Mouse (Mus musculus) myocyte (in vitro differentiated cells): Measurements from ENCODE around the gene Nrgn. TPM values are rescaled to one million over a fixed set of nuclear protein-coding genes. Genes with fewer than 3 reads are reported as not detected.

ENCODE experiments used
- H3K27me3 ChIP-seq: one replicate; pipeline ENCODE4 v1.6.1; 2011; ENCODE audit not compliant: control insufficient read depth, insufficient read depth, insufficient read length
- H3K36me3 ChIP-seq: one replicate; pipeline ENCODE4 v1.6.1; 2011; ENCODE audit not compliant: control insufficient read depth, insufficient read depth
- H3K4me2 ChIP-seq: one replicate; pipeline ENCODE4 v1.6.1; 2011; ENCODE audit warnings: low read depth, control low read depth
- H3K4me3 ChIP-seq: one replicate; pipeline ENCODE4 v1.5.1; 2011; ENCODE audit warnings: mild to moderate bottlenecking, control low read depth, moderate library complexity
- H3K79me2 ChIP-seq: one replicate; pipeline ENCODE4 v1.6.1; 2011; ENCODE audit not compliant: control insufficient read depth, insufficient read depth
- H3ac ChIP-seq: one replicate; pipeline ENCODE4 v1.6.1; 2011; ENCODE audit not compliant: control insufficient read depth, insufficient read length
- E2F4 ChIP-seq: IDR thresholded peaks from one replicate; pipeline ENCODE4 v1.6.1; 2011; ENCODE audit warnings: mild to moderate bottlenecking, control low read depth, moderate library complexity; ENCODE audit not compliant: insufficient read depth
- MAX ChIP-seq: IDR thresholded peaks from one replicate; pipeline ENCODE4 v1.6.1; 2011; ENCODE audit warnings: low read depth, mild to moderate bottlenecking, control low read depth
- MYOD1 ChIP-seq, 3 experiments: IDR thresholded peaks; one replicate each; pipeline ENCODE4 v1.6.1; 2011; ENCODE audit warnings: control low read depth in 2 of 3, low read depth in 2 of 3, mild to moderate bottlenecking in 2 of 3, moderate library complexity in 1 of 3; ENCODE audit not compliant: insufficient read length in 2 of 3, control insufficient read depth in 1 of 3
- MYOG ChIP-seq, 3 experiments: IDR thresholded peaks; one replicate each; pipeline ENCODE4 v1.6.1; 2011; ENCODE audit warnings: control low read depth in 2 of 3, low read depth in 2 of 3, mild to moderate bottlenecking in 2 of 3; ENCODE audit not compliant: insufficient read length in 2 of 3, control insufficient read depth in 1 of 3, insufficient read depth in 1 of 3
- POLR2A ChIP-seq: IDR thresholded peaks from one replicate; pipeline ENCODE4 v1.6.1; 2011; ENCODE audit warnings: low read depth, mild to moderate bottlenecking, control low read depth, moderate library complexity; ENCODE audit not compliant: insufficient read length
- POLR2AphosphoS2 ChIP-seq: IDR thresholded peaks from one replicate; pipeline ENCODE4 v1.6.1; 2011; ENCODE audit warnings: low read depth, control low read depth; ENCODE audit not compliant: insufficient read length
- REST ChIP-seq: IDR thresholded peaks from one replicate; pipeline ENCODE4 v1.6.1; 2011; ENCODE audit warnings: mild to moderate bottlenecking, control low read depth, moderate library complexity; ENCODE audit not compliant: insufficient read depth, insufficient read length
- TCF12 ChIP-seq: IDR thresholded peaks from one replicate; pipeline ENCODE4 v1.6.1; 2011; ENCODE audit warnings: mild to moderate bottlenecking, control low read depth; ENCODE audit not compliant: poor library complexity, insufficient read depth, severe bottlenecking
- TCF3 ChIP-seq: IDR thresholded peaks from one replicate; pipeline ENCODE4 v1.6.1; 2011; ENCODE audit warnings: low read depth, control low read depth; ENCODE audit not compliant: insufficient read length
- polyA plus RNA-seq: library from polyadenylated mRNA; unstranded; fragments of >200 nt; fragmentation: generic; extraction: Trizol; gene quantifications from one replicate; pipeline ENCODE4 v1.2.1, GENCODE M21; 2012; ENCODE audit warnings: missing spikeins

Gene Nrgn
- polyA plus RNA-seq, 1 experiment = 0.42 TPM

DNA sequence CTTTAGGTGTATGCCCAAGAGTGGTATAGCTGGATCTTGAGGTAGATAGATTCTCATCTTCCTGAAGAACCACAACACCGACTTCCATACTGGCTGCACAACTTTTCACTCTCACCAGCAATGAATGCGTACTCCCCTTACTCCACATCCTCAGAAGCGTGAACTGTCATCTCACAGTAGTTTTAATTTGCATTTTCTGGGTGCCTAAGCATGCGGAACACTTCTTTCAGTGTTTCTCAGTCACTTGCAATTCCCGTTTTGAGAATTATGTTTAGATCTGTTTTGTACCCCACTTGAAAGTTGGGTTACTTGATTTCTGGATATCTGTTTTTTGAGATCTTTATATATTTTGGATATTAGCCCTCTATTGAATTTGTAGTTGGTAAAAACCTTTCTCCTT, 30.9 kb upstream of the Nrgn start:
- Histone ChIP-seq H3K27me3 (peaks cover 14% of the 10 kb centered on the region), H3K4me2 (no peak overlapping the region), H3K79me2 (no peaks in the 10 kb centered on the region), H3ac (no peak overlapping the region), H3K36me3 (no peaks in the 10 kb centered on the region), H3K4me3 (no peak overlapping the region)
- TF ChIP-seq POLR2A (no peak), POLR2AphosphoS2 (no peak), MYOG (IDR thresholded peaks at IDR 0.05; ENCODE audit: control insufficient read depth in 1 of 3, insufficient read depth in 1 of 3, insufficient read length in 2 of 3, low read depth in 2 of 3) (no peak), MAX (no peak)

DNA sequence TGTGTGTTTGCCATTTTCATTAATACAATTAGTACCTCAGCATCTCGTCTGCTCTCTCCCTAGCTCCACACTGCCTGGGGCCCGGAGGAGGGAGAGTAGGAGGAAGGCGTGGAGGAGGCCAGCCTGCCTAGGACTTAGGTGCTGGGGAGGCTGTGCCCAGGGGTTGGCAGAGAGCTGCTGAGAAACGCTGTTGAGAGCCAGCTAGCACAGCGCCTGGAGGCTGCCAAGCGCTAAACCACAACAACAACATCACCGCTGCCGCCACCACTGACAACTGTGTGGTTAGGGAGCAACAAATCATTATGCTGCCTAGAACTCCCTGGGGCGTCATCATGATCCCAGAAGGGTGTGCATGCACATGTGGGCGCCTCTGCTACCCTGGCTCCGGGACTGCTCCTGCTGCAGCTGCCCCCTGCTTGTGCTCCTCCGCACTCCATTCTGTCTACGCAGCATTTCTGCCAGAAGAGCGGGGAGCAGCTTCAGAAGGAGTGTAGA, 23.8 kb upstream of the Nrgn start:
- Histone ChIP-seq H3K27me3 (peaks cover 24% of the 10 kb centered on the region), H3K4me2 (no peak overlapping the region)
- no peak for TF ChIP-seq REST
- peak in 2 of 3 experiments; percentile 8 to 47 for TF ChIP-seq MYOG (IDR thresholded peaks at IDR 0.05; ENCODE audit: control insufficient read depth in 1 of 3, insufficient read depth in 1 of 3, insufficient read length in 2 of 3, low read depth in 2 of 3)
- TF ChIP-seq MAX = no peak

DNA sequence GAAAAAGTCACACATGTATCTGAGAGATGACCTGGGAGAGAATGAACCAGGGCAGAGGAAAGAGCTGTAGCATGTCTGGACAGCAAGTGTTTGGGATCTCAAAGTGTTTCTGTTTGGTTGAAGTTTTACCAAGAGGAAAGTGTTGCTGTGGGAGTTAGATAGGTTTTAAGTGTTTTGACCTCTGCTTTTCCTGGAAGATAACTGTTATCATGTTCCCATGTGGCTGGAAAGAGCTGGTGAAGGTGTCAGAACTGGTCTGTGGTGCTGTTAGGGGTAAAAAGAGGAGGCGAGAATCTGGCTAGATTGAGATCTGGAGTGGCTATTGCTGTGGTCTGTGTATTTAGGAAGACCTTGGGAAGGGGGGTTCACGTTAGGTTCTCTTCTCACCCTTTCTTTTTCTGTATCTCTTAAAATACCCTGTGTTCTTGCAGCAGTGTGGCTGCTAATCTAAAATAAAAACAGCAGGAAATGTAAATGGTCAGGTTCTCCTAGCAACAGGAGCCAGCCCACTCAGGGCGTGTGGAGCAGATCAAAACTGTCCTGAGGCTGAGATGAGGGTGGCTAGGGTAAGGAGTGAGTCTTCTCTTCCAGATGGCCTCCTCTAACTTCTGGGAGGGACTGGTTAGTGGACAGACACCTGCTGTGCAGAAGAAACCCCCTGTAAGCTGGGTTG, 19.6 kb upstream of the Nrgn start:
- TF ChIP-seq POLR2A = no peak
- TF ChIP-seq E2F4 = no peak
- Histone ChIP-seq H3K36me3 (no peaks in the 10 kb centered on the region), H3ac (no peak overlapping the region), H3K4me2 (no peak overlapping the region), H3K27me3 (peaks cover 28% of the 10 kb centered on the region), H3K4me3 (no peak overlapping the region), H3K79me2 (no peaks in the 10 kb centered on the region)

More for the DNA sequence above, 23.8 kb upstream of the Nrgn start:
- Histone ChIP-seq H3ac (no peak overlapping the region), H3K79me2 (no peaks in the 10 kb centered on the region), H3K36me3 (no peaks in the 10 kb centered on the region), H3K4me3 (no peak overlapping the region)

DNA sequence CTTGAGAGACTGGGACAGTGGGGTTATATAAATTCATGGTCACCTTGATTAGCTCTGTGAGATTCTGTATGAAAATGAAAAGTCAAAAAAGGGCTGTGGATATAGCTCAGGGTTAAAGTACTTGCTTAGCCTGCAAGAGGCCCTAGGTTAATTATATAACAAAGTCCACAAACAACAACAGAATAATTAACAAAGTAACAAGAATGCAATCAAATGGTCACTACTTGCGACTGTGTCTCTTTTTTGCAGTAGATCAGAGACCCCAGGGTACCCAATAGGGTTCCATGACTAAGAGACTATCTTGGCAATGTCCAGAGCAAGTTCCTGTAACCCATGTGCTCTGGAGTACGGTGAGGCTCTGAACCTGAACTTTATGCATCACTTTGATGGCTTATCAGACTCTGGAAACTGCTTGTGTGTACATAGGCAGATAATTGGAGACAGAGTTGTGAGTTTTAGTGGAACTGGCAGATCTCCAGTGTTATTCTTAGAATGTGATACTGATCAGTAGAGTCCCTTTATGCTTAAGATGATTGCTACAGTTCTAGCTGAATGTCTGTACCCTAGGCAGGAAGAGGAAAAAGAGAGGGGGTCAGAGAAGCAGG, 16.6 kb upstream of the Nrgn start:
- TF ChIP-seq MYOD1 (IDR thresholded peaks at IDR 0.05; ENCODE audit: control insufficient read depth in 1 of 3, insufficient read length in 2 of 3, low read depth in 2 of 3) (no peak), TCF3 (no peak), POLR2A (no peak), MAX (no peak)
- Histone ChIP-seq H3K36me3 (no peaks in the 10 kb centered on the region), H3K79me2 (no peaks in the 10 kb centered on the region), H3ac (no peak overlapping the region), H3K4me3 (no peak overlapping the region), H3K4me2 (no peak overlapping the region), H3K27me3 (peaks cover 26% of the 10 kb centered on the region)

DNA sequence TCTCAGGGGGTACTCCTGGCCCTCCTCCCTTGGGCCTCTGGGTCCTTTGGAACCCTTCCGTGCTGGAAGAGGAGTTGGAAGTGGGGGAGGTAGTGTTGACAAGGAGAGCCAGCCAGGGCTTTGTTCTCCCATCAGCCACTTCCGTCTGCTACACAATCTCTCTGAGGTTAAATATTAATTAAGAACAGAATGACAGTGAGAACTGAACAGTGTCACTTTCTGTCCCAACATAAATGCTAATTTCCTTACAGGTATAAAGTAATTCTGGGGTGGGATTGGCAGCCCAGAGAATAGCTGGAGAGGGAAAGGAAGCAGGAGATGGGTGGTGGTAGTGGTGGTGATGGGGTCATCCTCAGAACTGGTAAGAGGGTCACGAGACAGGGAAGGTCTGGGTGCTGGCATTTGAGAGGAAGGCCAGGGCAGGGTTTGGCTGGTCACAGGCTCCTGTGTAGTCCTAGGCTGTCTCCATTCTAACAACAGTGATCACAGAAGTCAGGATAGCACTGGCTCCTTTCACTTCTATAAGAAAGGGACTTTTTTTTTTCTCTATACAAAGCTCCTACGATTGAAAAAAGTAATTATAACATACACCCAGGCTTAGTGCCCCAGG, 16.0 kb upstream of the Nrgn start:
- Histone ChIP-seq H3K4me3 (no peak overlapping the region), H3ac (no peak overlapping the region), H3K36me3 (no peaks in the 10 kb centered on the region), H3K27me3 (peaks cover 20% of the 10 kb centered on the region), H3K79me2 (no peaks in the 10 kb centered on the region), H3K4me2 (no peak overlapping the region)
- no peak for TF ChIP-seq MYOG (IDR thresholded peaks at IDR 0.05; ENCODE audit: control insufficient read depth in 1 of 3, insufficient read depth in 1 of 3, insufficient read length in 2 of 3, low read depth in 2 of 3)

DNA sequence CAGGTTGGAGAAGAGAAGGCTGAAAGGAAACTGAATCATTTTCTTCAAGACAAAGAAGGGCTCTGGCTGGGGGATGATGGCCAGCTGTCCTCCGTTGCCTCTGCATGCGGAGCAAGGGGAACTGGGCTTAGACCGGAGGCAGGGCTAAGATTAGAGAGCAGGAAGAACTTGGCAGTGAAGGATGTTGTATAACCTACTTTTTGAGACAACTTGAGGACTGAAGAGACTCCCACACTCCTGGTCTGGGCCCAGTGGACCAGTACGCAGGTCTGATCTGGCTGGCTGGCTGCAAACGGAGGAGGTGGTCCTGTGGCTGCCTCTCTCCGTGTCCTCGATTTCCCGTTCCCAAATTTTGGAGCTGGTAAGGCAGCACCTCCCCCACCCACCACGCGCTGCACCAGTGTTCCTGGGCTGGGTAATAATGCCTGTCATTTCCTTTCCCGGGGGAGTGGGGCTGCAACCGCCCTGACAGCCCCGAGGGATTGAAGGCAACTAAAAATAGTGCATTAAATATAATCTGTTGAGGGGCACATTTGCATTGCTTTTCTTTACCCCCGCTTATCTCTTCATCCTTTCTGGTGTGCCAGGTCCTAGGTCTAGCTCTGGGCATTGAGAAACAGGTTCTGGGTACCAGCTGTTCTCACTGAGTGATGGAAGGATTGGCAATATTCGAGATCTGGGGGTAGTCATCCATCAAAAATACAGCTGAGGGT, 15.3 kb upstream of the Nrgn start:
- H3K79me2 ChIP-seq = no peaks in the 10 kb centered on the region
- TF ChIP-seq MAX (no peak), MYOD1 (IDR thresholded peaks at IDR 0.05; ENCODE audit: control insufficient read depth in 1 of 3, insufficient read length in 2 of 3, low read depth in 2 of 3) (no peak), TCF3 (no peak), MYOG (IDR thresholded peaks at IDR 0.05; ENCODE audit: control insufficient read depth in 1 of 3, insufficient read depth in 1 of 3, insufficient read length in 2 of 3, low read depth in 2 of 3) (no peak), E2F4 (no peak), TCF12 (no peak), POLR2A (no peak)
- peaks cover 14% of the 10 kb centered on the region for H3K27me3 ChIP-seq
- H3K4me2 ChIP-seq = no peak overlapping the region
- no peaks in the 10 kb centered on the region for H3K36me3 ChIP-seq
- no peak overlapping the region for H3ac ChIP-seq
- no peak overlapping the region for H3K4me3 ChIP-seq
